Mouse (Mus musculus): ENCODE data around the gene Smyd1.

The Smyd1 gene

GRCm38 (mm10) chr6:71260051-71260640, 61.9 kb downstream of the Smyd1 start:
- DNase-seq (ENCODE audit: low spot score in 2 of 2) = no peak

DNA sequence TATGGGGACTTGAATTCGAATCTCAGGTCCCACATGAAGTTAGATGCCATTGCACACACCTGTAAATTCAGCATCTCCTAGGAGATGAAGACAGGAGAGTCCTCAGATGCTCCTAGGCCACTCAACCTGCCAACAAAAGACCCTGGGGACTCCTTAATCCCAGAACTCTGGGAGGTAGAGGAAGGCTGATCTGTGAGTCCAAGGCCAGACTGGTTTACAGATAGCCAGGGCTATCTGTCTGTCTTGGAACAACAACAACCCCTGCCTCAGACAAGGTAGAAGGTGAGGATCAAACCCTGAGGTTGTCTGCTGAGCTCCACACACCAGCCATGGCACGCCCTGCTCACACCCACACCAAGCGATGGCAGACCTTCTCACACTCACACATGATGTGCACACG, 62.9 kb downstream of the Smyd1 start:
- DNase-seq (ENCODE audit: low spot score in 2 of 2) = no peak

GRCm38 (mm10) chr6:71258562-71258961, 63.5 kb downstream of the Smyd1 start:
- DNase-seq (ENCODE audit: low spot score in 2 of 2) = no peak

DNA sequence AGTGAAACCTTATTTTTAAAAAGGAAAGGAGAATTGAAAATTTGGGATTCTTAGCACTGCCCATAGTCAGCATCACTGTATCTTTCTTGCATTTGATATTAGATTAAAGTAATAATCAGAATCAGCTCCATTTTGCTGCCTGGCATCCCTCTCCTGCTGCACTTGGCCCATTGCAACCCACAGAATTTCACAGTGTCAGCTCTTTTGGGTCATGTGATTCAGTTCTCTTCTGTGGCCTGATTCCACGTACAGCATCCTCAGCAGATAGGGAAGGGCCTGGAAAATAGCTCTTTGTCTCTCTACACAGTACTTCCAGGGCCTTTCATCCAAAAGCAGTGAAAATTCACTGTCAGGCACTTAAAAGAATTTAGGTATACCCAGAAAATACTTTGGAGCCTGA, 64.7 kb downstream of the Smyd1 start:
- DNase-seq (ENCODE audit: low spot score in 2 of 2) = no peak

DNA sequence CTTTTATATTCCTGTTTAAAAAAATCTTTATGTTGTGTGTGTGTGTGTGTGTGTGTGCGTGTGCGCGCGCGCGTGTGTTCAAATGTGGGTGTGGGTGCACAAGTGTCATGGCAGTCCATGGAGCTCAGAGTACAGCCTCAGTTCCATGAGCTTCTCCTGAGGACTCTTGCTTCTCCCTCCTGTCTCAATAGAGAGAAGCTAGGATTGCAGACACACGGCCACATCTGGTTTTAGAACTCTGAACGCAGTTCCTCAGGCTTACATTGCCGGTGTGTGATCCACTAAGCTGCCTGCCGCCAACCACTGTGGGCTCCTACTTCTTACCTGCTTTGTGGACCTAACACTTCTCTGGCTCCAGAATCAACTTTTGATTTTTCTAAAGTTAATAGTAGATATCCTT, 65.9 kb downstream of the Smyd1 start:
- DNase-seq (ENCODE audit: low spot score in 2 of 2) = no peak

GRCm38 (mm10) chr6:71254456-71254855, 67.6 kb downstream of the Smyd1 start:
- DNase-seq (ENCODE audit: low spot score in 2 of 2) = no peak

GRCm38 (mm10) chr6:71250951-71251350, 71.1 kb downstream of the Smyd1 start:
- no peak for DNase-seq (ENCODE audit: low spot score in 2 of 2)

DNA sequence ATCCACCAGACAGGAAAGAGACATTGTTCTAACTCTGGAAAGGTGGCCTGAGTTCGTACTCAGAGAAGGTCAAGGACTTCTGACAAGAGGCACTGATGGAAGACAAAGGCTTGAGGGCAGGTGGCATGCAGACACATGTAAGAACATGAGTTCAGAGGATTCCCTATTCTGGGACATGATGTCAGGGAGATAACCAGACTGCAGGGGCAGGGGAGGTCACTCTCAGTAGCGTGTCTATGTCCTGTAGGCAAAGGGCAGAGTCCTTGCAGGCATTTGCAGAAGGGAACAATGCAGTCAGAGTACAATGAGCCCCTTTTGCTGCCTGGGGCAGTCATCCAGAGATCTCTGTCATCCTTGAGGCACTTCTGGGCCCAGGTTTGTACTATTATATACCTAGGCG, 72.4 kb downstream of the Smyd1 start:
- no peak for DNase-seq (ENCODE audit: low spot score in 2 of 2)

DNA sequence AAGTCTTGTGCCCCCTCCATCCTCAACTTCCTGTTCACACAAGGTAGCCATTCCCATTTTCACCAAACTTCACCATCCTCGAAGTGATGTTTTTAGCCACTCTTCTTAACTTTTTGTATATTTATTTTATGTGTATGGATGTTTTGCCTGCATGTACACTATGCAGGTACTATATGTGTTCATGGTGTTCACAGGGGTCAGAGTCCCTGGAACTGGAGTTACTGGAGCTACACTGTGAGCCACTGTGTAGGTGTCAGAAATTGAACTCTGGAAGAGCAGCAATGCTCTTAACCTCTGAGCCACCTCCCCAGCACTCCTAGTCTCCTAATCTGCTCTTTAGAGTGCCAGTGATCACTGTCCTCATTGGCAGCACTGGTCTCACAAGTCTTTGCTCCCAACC, 73.6 kb downstream of the Smyd1 start:
- no peak for DNase-seq (ENCODE audit: low spot score in 2 of 2)

- DNase-seq (ENCODE audit: low spot score in 2 of 2) = no peak
These were observed 78.8 kb downstream of the Smyd1 start for GRCm38 (mm10) chr6:71243258-71243657.

- DNase-seq (ENCODE audit: low spot score in 2 of 2) = no peak
These were observed 79.2 kb downstream of the Smyd1 start for GRCm38 (mm10) chr6:71242811-71243210.

DNA sequence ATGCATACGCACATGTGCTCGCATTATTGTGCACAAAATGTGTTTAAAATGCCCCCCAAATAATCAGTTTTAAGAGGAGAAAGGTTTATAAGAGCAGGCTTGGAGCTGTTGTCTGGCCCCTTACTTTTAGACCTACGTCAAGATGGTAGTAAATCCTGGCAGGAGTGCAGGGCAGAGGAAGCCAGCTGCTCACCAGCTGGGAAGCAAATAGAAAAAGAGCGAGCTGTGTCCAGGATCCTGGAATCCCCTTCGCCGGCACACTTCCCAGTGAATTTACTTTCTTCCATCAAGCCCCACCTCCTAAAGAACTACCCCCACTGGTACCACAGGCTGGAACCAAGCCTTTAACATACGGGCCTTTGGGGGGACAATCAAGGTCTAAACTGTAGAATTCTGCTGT, 81.2 kb downstream of the Smyd1 start:
- no peak for DNase-seq (ENCODE audit: low spot score in 2 of 2)

GRCm38 (mm10) chr6:71239069-71239750, 82.8 kb downstream of the Smyd1 start:
- DNase-seq (ENCODE audit: low spot score in 2 of 2) = no peak

DNA sequence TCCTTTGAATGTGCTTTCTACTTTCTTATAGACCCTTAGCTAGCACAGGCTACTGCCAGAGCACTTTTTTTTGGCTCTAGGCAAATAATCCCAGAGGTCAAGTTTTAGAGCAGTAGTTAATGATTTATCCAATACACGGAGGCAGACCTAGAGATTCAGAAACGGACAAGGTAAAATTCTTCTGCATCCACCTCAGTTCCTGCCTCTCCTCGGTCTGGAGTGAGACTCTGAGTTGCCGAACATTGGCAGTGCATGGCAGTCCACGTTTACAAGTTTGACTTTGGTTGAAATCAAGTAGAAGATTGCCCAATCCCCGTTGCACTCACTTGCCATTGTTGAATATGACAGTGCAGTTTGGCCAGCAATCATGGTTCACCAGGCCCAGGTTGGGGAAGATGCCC, 85.0 kb downstream of the Smyd1 start:
- DNase-seq (ENCODE audit: low spot score in 2 of 2) = no peak

DNA sequence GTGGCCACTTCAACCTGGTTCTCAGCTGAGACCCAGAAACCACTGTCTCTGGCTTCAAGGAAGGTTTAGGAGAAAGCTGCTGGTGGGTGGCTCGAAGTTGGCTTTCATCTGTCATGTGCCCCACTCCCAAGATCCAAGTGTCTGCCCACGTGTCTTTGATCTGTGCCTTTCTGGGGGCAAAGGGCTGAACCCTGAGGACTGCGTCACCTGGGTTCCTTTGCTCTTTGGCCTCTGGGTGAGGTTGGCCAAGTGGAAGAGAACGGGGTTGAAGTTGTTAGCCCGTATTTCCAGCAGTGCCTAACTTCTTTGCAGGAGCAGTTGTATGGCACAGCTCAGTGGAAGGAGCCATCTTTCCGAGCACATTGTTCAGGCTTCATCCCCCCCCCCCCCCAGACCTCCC, 85.5 kb downstream of the Smyd1 start:
- no peak for DNase-seq (ENCODE audit: low spot score in 2 of 2)

DNA sequence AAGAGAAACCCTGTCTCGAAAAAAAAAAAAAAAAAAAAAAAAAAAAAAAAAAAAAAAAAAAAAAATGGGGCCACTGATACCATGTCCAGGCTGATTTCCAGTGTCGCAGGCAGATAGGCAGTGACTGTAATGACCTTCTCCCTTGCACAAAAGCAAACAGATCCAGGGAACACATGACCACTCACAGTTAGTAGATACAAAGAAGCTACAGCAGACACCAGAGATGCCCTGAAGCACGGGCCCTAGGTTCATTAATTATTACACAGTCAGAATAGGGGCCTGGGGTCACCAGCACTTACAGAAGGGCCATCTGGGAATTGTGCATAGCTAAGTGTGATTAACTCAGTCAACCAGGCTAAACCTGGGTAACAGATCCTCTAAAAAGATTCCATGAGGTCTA, 86.1 kb downstream of the Smyd1 start:
- no peak for DNase-seq (ENCODE audit: low spot score in 2 of 2)

DNA sequence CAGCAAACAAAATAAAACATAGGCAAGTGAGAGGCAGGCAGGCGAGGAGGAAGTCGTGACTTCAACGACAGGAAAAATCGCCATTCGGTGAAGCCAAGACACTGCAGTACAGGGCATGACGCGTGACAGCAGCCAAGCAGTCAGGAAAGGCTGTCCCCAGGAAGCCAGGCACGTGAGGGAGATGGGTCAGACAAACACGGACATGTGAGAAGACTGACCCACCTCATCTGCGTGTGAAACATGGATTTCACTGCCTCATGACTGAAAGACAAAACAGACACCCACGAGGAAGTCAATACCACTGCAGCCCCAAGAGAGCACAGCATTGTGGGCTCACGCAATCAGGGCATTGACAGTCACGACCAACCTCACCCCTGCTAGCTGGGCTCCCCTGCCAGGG, 86.9 kb downstream of the Smyd1 start:
- no peak for DNase-seq (ENCODE audit: low spot score in 2 of 2)

DNA sequence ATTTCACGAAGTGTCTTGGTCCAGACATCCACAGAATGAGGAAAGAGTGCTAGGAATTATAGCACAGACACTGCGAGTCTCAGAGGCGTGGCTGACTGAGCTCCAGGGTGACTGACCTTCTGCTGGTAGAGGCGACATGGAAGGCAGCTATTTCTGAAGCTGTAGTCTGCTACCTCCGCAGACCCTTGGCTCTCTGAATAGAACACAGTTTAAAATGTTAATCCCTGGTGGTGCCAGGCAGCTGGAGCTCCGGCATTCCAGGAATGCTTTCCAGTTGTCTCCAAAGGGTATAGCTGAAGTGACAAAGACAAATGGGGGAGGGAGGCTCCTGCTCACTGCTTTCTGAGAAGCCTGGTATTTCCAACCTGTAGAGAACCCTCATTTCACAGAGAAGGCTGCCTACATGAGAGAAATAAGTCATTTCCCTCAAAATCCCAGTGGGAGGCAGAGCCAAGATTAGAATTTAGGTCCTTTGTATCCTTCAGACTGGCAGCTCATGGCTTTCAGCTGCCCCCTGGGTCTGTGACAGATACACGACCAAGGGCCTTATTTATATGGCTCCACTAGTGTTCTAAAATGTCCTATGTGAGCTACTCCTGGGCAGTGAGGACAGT, 94.8 kb downstream of the Smyd1 start:
- no peak for DNase-seq (ENCODE audit: low spot score in 2 of 2)

GRCm38 (mm10) chr6:71226544-71226943, 95.5 kb downstream of the Smyd1 start:
- DNase-seq (ENCODE audit: low spot score in 2 of 2) = no peak

GRCm38 (mm10) chr6:71224184-71224943, 97.7 kb downstream of the Smyd1 start:
- DNase-seq (ENCODE audit: low spot score in 2 of 2) = no peak

GRCm38 (mm10) chr6:71221501-71221900, 100.5 kb downstream of the Smyd1 start:
- no peak for DNase-seq (ENCODE audit: low spot score in 2 of 2)

- DNase-seq (ENCODE audit: low spot score in 2 of 2) = no peak
These were observed 109.6 kb downstream of the Smyd1 start for GRCm38 (mm10) chr6:71212471-71212870.

- DNase-seq (ENCODE audit: low spot score in 2 of 2) = no peak
These were observed 110.1 kb downstream of the Smyd1 start for GRCm38 (mm10) chr6:71211917-71212316.
